Mouse (Mus musculus): ENCODE results near the gene Zfp110. TPM values are rescaled to one million over a fixed set of nuclear protein-coding genes. Genes with fewer than 3 reads are reported as not detected.
A peak's percentile ranks its signal among the peaks of the same experiment; 100 is the strongest.
"Not testable (repeated sequence)": the region's sequence is repeated elsewhere in the genome, so short reads cannot be mapped to it uniquely, and the experiment has no call there.

Gene Zfp110
- polyA plus RNA-seq (2015; fragmentation: Nextera tagmentation; extraction: Ambion mirVana), result 27.5 and 27.9 TPM in 2 replicates

- Histone ChIP-seq H3K4me2 (replicated peaks) (peak within 1 kb of the TSS; percentile 57), H3K27me3 (replicated peaks) (no peaks in the 10 kb centered on the region), H3K9ac (peak within 1 kb of the TSS; percentile 59), H3K27ac (peak within 1 kb of the TSS; percentile 42; the same call in 1 of the 2 replicates), H3K4me3 (replicated peaks) (peak within 1 kb of the TSS; percentile 58), H3K9me3 (0 out of 2 replicates have a peak, but pooled peaks cover 3% of the 10 kb centered on the region), H3K36me3 (peaks cover 24% of the 10 kb centered on the region), H3K4me1 (replicated peaks) (no peaks in the 10 kb centered on the region)
- WGBS, result 2% methylated on average over 47 of the region's 47 CpGs
- ATAC-seq, result peak; percentile 99
Observed at GRCm38 (mm10) chr7:12834162-12835120, at the start of gene Zfp110. Zfp110 (plus strand) TSS chr7:12834761.

GRCm38 (mm10) chr7:12787333-12787732 lies 47.2 kb upstream of the Zfp110 start:
- Histone ChIP-seq H3K9me3 (no peaks in the 10 kb centered on the region), H3K27ac (no peak overlapping the region), H3K27me3 (replicated peaks) (no peaks in the 10 kb centered on the region), H3K4me3 (replicated peaks) (no peak overlapping the region), H3K4me1 (replicated peaks) (no peaks in the 10 kb centered on the region), H3K36me3 (no peaks in the 10 kb centered on the region), H3K4me2 (replicated peaks) (no peak overlapping the region), H3K9ac (no peak overlapping the region)
- 78% methylated on average over 6 of the region's 6 CpGs for WGBS
- ATAC-seq, result no peak

- Histone ChIP-seq H3K27me3 (replicated peaks) (no peaks in the 10 kb centered on the region), H3K4me2 (replicated peaks) (no peak overlapping the region), H3K36me3 (no peaks in the 10 kb centered on the region), H3K27ac (no peak overlapping the region), H3K9me3 (no peaks in the 10 kb centered on the region), H3K4me1 (replicated peaks) (no peaks in the 10 kb centered on the region), H3K9ac (no peak overlapping the region), H3K4me3 (replicated peaks) (no peak overlapping the region)
- ATAC-seq, result no peak
- 23% methylated on average over 5 of the region's 5 CpGs for WGBS
Observed at GRCm38 (mm10) chr7:12788025-12788424, 46.5 kb upstream of the Zfp110 start.

- not testable (repeated sequence) for ATAC-seq; H3K27me3 ChIP-seq (replicated peaks); H3K4me1 ChIP-seq (replicated peaks); H3K27ac ChIP-seq; H3K4me3 ChIP-seq (replicated peaks); H3K9me3 ChIP-seq; H3K36me3 ChIP-seq; H3K4me2 ChIP-seq (replicated peaks); H3K9ac ChIP-seq
- 83% methylated on average over 11 of the region's 11 CpGs for WGBS
Observed at GRCm38 (mm10) chr7:12792624-12793023, 41.9 kb upstream of the Zfp110 start.

- H3K4me2 ChIP-seq (replicated peaks), result no peak overlapping the region
- no peak overlapping the region for H3K9ac ChIP-seq
- H3K27ac ChIP-seq, result no peak overlapping the region
- 64% methylated on average over 2 of the region's 2 CpGs for WGBS
- no peaks in the 10 kb centered on the region for H3K27me3 ChIP-seq (replicated peaks)
- H3K9me3 ChIP-seq, result no peaks in the 10 kb centered on the region
- no peak overlapping the region for H3K4me3 ChIP-seq (replicated peaks)
- H3K36me3 ChIP-seq, result no peaks in the 10 kb centered on the region
- H3K4me1 ChIP-seq (replicated peaks), result no peaks in the 10 kb centered on the region
- ATAC-seq, result no peak
Observed at GRCm38 (mm10) chr7:12797971-12798370, 36.6 kb upstream of the Zfp110 start.

GRCm38 (mm10) chr7:12799554-12799953 lies 35.0 kb upstream of the Zfp110 start:
- Histone ChIP-seq H3K27ac (no peak overlapping the region), H3K4me2 (replicated peaks) (no peak overlapping the region), H3K4me1 (replicated peaks) (no peaks in the 10 kb centered on the region), H3K27me3 (replicated peaks) (no peaks in the 10 kb centered on the region), H3K9me3 (no peaks in the 10 kb centered on the region), H3K36me3 (no peaks in the 10 kb centered on the region), H3K9ac (no peak overlapping the region), H3K4me3 (replicated peaks) (no peak overlapping the region)
- WGBS, result 83% methylated on average over 1 of the region's 1 CpGs
- ATAC-seq, result no peak

GRCm38 (mm10) chr7:12802866-12803726 lies 31.5 kb upstream of the Zfp110 start, which contains the start of gene Zscan18:
Zscan18 (minus strand) TSS chr7:12803635.
- Histone ChIP-seq H3K9me3 (no peaks in the 10 kb centered on the region), H3K9ac (peak within 1 kb of the TSS; percentile 48), H3K4me1 (replicated peaks) (no peaks in the 10 kb centered on the region), H3K4me2 (replicated peaks) (peak within 1 kb of the TSS; percentile 79), H3K36me3 (peaks cover 7% of the 10 kb centered on the region), H3K27me3 (replicated peaks) (no peaks in the 10 kb centered on the region), H3K4me3 (replicated peaks) (peak within 1 kb of the TSS; percentile 42), H3K27ac (peak within 1 kb of the TSS; percentile 39)
- peak; percentile 98 for ATAC-seq
- WGBS, result 4% methylated on average over 31 of the region's 31 CpGs

GRCm38 (mm10) chr7:12803727-12804071 lies 30.9 kb upstream of the Zfp110 start:
- Histone ChIP-seq H3K27me3 (replicated peaks) (no peaks in the 10 kb centered on the region), H3K27ac (peak overlapping the region; percentile 39), H3K4me2 (replicated peaks) (peak overlapping the region; percentile 79), H3K36me3 (peaks cover 13% of the 10 kb centered on the region), H3K4me3 (replicated peaks) (peak overlapping the region; percentile 42), H3K9me3 (no peaks in the 10 kb centered on the region), H3K9ac (peak overlapping the region; percentile 48), H3K4me1 (replicated peaks) (no peaks in the 10 kb centered on the region)
- ATAC-seq, result peak; percentile 84; the same call in 1 of the 2 replicates
- WGBS, result under 1% methylated on average over 16 of the region's 16 CpGs

GRCm38 (mm10) chr7:12815566-12815965 lies 19.0 kb upstream of the Zfp110 start:
- no peak for ATAC-seq
- Histone ChIP-seq H3K9ac (no peak overlapping the region), H3K4me3 (replicated peaks) (no peak overlapping the region), H3K36me3 (peaks cover 11% of the 10 kb centered on the region), H3K27me3 (replicated peaks) (no peaks in the 10 kb centered on the region), H3K4me2 (replicated peaks) (no peak overlapping the region), H3K27ac (no peak overlapping the region), H3K4me1 (replicated peaks) (0 out of 2 replicates have a peak, but pooled peaks cover 3% of the 10 kb centered on the region), H3K9me3 (peaks cover 3% of the 10 kb centered on the region)
- WGBS, result 98% methylated on average over 8 of the region's 8 CpGs

GRCm38 (mm10) chr7:12818521-12819295 lies 15.9 kb upstream of the Zfp110 start, which contains the start of gene Zfp329:
Zfp329 (minus strand) TSS chr7:12818858.
- H3K4me1 ChIP-seq (replicated peaks), result 0 out of 2 replicates have a peak, but pooled peaks cover 3% of the 10 kb centered on the region

GRCm38 (mm10) chr7:12835193-12835671 lies 671 bp downstream of the Zfp110 start:
- peak overlapping the region; percentile 57 for H3K4me2 ChIP-seq (replicated peaks)
- H3K9ac ChIP-seq, result peak overlapping the region; percentile 59
- no peaks in the 10 kb centered on the region for H3K27me3 ChIP-seq (replicated peaks)
- 38% methylated on average over 13 of the region's 13 CpGs for WGBS
- H3K27ac ChIP-seq, result 0 out of 2 replicates have a peak overlapping the region, but pooled peaks have one; percentile 42
- H3K36me3 ChIP-seq, result peaks cover 30% of the 10 kb centered on the region
- H3K4me3 ChIP-seq (replicated peaks), result peak overlapping the region; percentile 58
- 0 out of 2 replicates have a peak, but pooled peaks cover 3% of the 10 kb centered on the region for H3K9me3 ChIP-seq
- ATAC-seq, result peak; percentile 56; the same call in 1 of the 2 replicates
- H3K4me1 ChIP-seq (replicated peaks), result no peaks in the 10 kb centered on the region

More at GRCm38 (mm10) chr7:12818521-12819295, 15.9 kb upstream of the Zfp110 start, which contains the start of gene Zfp329:
- WGBS, result under 1% methylated on average over 40 of the region's 40 CpGs
- H3K9ac ChIP-seq, result peak within 1 kb of the TSS; percentile 86
- no peaks in the 10 kb centered on the region for H3K36me3 ChIP-seq
- H3K27ac ChIP-seq, result peak within 1 kb of the TSS; percentile 86
- 0 out of 2 replicates have a peak, but pooled peaks cover 7% of the 10 kb centered on the region for H3K9me3 ChIP-seq
- H3K4me2 ChIP-seq (replicated peaks), result peak within 1 kb of the TSS; percentile 68
- ATAC-seq, result peak; percentile 99
- H3K4me3 ChIP-seq (replicated peaks), result peak within 1 kb of the TSS; percentile 85
- no peaks in the 10 kb centered on the region for H3K27me3 ChIP-seq (replicated peaks)
